Mouse (Mus musculus) embryonic facial prominence, embryonic 15.5 days (tissue): ENCODE measurements around the gene N4bp1. TPM values are rescaled to one million over a fixed set of nuclear protein-coding genes. Genes with fewer than 3 reads are reported as not detected.
A peak's percentile ranks its signal among the peaks of the same experiment; 100 is the strongest.

Source experiments
- ATAC-seq: fragments of 200-750 bp; cut with Nextera tagmentation; 2 replicates; pipeline ENCODE4 v1.8.0; 2017; ENCODE audit warnings: low read depth, moderate TSS enrichment; ENCODE audit not compliant: insufficient number of reproducible peaks, low FRiP score, low TSS enrichment
- H3K27ac ChIP-seq: fragments of 300-500 bp; sonication (generic); replicated peaks from 2 replicates; pipeline ENCODE4 v1.5.1; 2015; ENCODE audit warnings: mild to moderate bottlenecking, inconsistent platforms
- H3K27me3 ChIP-seq: fragments of 300-500 bp; sonication (generic); 2 replicates; pipeline ENCODE4 v1.6.1; 2015; ENCODE audit warnings: inconsistent platforms
- H3K36me3 ChIP-seq: fragments of 300-500 bp; sonication (generic); 2 replicates; pipeline ENCODE4 v1.6.1; 2015; ENCODE audit warnings: mild to moderate bottlenecking, inconsistent platforms
- H3K4me1 ChIP-seq: fragments of 300-500 bp; sonication (generic); 2 replicates; pipeline ENCODE4 v1.6.1; 2015; ENCODE audit warnings: inconsistent platforms
- H3K4me2 ChIP-seq: fragments of 300-500 bp; sonication (generic); replicated peaks from 2 replicates; pipeline ENCODE4 v1.6.1; 2015; ENCODE audit warnings: mild to moderate bottlenecking, inconsistent platforms
- H3K4me3 ChIP-seq: fragments of 300-500 bp; sonication (generic); replicated peaks from 2 replicates; pipeline ENCODE4 v1.5.1; 2015; ENCODE audit warnings: mild to moderate bottlenecking, inconsistent platforms
- H3K9ac ChIP-seq: fragments of 300-500 bp; sonication (generic); 2 replicates; pipeline ENCODE4 v1.6.1; 2015; ENCODE audit warnings: inconsistent platforms
- H3K9me3 ChIP-seq: fragments of 300-500 bp; sonication (generic); replicated peaks from 2 replicates; pipeline ENCODE4 v1.6.1; 2016; ENCODE audit warnings: inconsistent platforms
- WGBS: fragments of 180-500 bp; shearing (Covaris S2); methylation state at CpG from one replicate; pipeline ENCODE4 v1.1.7; 2015; 5-methylcytosine and 5-hydroxymethylcytosine counted together
- polyA plus RNA-seq: library from polyadenylated mRNA; unstranded; fragments of >200 nt; fragmentation: Nextera tagmentation; extraction: Ambion mirVana; gene quantifications from 2 replicates; pipeline ENCODE4 v1.2.1, GENCODE M21; 2015

N4bp1 gene
- polyA plus RNA-seq, 1 experiment from 2014 or later, result 9.7 TPM

DNA sequence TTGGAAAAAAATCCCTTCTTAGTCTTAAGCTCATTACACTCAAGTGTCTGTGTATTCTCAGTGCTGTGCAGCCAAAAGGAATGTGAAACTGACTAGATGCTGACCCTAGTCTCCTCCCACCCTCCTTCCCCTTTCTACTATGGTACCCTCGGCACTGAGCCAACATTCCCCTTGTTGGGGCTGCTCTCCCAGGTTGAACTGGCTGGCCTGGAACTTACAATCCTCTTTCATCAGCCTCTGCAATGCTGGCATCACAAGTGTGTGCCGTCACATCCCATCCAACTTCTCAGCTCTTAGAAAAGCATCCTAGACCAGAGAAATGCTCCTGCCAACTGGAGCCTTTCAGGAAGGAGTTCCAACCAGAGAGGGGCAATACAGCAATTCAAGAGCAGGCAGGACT lies 11.9 kb downstream of the N4bp1 start:
- Histone ChIP-seq H3K9ac (no peak overlapping the region), H3K4me3 (no peak overlapping the region), H3K36me3 (no peaks in the 10 kb centered on the region), H3K4me1 (peaks cover 34% of the 10 kb centered on the region), H3K9me3 (no peaks in the 10 kb centered on the region), H3K4me2 (no peak overlapping the region), H3K27me3 (no peaks in the 10 kb centered on the region), H3K27ac (peak overlapping the region; percentile 17)
- ATAC-seq, result 0 out of 2 replicates have a peak, but pooled peaks have one; percentile 29
- 39% methylated on average over 2 of the region's 2 CpGs for WGBS

DNA sequence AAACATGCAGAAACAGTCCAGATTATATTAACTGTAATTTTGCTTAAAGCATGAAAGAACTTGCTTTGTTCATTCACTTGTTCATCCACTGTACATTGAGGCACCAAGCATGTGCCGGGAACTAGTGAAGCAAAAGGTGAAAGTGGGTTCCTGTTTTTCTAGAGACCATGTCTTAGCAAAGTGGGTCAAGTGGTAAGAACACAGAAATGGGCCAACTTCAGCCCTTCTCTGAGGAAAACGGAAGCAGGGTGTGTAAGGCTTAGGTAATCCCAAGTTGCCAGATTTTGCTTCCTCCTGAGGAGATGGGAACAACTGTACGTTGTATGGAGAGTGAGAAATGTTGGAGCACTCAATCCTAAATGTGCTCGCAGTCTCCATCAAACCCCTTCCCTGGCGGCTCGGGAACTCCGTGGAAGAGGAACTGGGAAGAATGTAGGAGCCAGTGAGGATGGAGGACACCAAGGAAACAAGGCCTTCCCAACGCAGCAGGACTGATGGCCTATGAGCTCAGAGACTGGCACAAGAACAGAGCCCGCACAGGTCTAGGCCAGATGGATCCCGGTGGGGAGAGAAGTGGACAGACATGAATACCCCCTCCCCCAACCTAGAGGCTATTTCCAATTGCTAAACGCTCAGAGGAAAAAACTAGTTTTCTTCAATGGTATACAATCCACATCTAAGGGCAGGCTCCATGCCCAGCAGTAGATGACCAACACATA lies 12.8 kb downstream of the N4bp1 start:
- H3K9me3 ChIP-seq, result no peaks in the 10 kb centered on the region
- WGBS, result 92% methylated on average over 11 of the region's 11 CpGs
- H3K9ac ChIP-seq, result no peak overlapping the region
- no peak overlapping the region for H3K27ac ChIP-seq
- H3K36me3 ChIP-seq, result no peaks in the 10 kb centered on the region
- no peak overlapping the region for H3K4me2 ChIP-seq
- H3K4me3 ChIP-seq, result no peak overlapping the region
- H3K27me3 ChIP-seq, result no peaks in the 10 kb centered on the region
- ATAC-seq, result no peak
- H3K4me1 ChIP-seq, result peaks cover 37% of the 10 kb centered on the region

DNA sequence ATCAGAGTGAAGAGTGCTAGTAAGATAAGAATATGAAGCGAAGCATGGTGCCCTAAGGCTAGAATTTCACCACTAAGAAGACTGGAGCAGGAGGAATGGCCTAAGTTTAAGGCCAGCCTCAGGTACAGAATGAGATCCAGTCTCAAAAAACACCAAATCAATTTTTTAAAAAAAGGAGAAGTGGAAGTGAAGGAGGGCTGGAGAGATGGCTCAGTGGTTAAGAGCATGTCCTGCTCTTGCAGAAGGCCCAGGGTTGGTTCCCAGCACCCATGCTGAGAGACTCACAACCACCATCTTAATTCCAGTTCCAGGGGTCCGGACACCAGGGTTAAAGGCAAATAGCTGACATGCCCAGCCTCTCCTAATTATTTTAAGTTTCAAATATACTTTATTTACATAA lies 13.6 kb downstream of the N4bp1 start:
- no peak overlapping the region for H3K27ac ChIP-seq
- no peaks in the 10 kb centered on the region for H3K9me3 ChIP-seq
- H3K27me3 ChIP-seq, result no peaks in the 10 kb centered on the region
- H3K4me3 ChIP-seq, result no peak overlapping the region
- peaks cover 42% of the 10 kb centered on the region for H3K4me1 ChIP-seq
- WGBS, result 88% methylated on average over 2 of the region's 2 CpGs
- no peak overlapping the region for H3K4me2 ChIP-seq
- H3K36me3 ChIP-seq, result no peaks in the 10 kb centered on the region
- H3K9ac ChIP-seq, result no peak overlapping the region
- ATAC-seq, result no peak

DNA sequence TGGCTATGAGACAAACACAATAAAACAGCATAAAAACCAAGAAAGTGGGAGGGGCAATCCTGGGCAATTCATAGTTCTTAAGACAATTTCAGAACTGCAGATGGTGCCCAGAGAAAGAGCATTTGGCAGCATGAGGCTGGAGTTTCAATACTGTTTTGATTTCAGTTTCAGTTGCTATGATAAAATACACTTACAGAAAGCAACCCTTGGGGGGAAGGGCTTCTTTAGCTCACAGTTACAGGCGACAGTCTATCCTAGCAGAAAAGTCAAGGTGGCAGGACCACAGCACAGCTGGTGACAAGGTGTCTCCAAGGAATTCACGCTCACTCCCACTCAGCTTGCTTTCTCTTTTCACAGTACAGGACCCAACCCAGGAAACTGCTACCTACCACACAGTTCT lies 14.3 kb downstream of the N4bp1 start:
- H3K4me1 ChIP-seq, result peaks cover 42% of the 10 kb centered on the region
- no peaks in the 10 kb centered on the region for H3K36me3 ChIP-seq
- no peaks in the 10 kb centered on the region for H3K9me3 ChIP-seq
- no peaks in the 10 kb centered on the region for H3K27me3 ChIP-seq
- WGBS, result 66% methylated on average over 2 of the region's 2 CpGs
- H3K4me3 ChIP-seq, result no peak overlapping the region
- H3K27ac ChIP-seq, result no peak overlapping the region
- H3K9ac ChIP-seq, result no peak overlapping the region
- no peak for ATAC-seq
- no peak overlapping the region for H3K4me2 ChIP-seq

DNA sequence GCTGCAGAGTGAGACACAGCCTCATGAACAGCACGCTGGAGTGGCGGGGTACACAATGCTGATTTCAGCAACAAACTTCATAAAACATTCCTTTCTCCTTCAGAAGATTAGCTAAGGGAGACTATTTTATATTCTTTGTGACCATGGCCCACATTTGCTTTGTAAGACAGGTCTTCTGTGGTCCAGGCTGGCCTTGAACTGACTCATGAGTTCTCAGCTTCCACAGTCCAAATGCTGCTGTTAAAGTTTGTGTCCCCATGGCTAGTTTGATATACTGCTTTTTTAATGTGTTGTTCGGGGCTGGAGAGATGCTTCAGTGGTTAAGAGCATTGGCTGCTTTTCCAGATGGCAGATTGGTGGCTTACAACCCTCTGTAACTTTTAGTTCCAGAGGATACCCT lies 17.0 kb downstream of the N4bp1 start:
- Histone ChIP-seq H3K27ac (no peak overlapping the region), H3K9me3 (no peaks in the 10 kb centered on the region), H3K4me2 (no peak overlapping the region), H3K36me3 (no peaks in the 10 kb centered on the region), H3K27me3 (no peaks in the 10 kb centered on the region), H3K4me1 (peaks cover 25% of the 10 kb centered on the region), H3K4me3 (no peak overlapping the region), H3K9ac (no peak overlapping the region)
- ATAC-seq, result no peak
- WGBS, result 93% methylated on average over 3 of the region's 3 CpGs

DNA sequence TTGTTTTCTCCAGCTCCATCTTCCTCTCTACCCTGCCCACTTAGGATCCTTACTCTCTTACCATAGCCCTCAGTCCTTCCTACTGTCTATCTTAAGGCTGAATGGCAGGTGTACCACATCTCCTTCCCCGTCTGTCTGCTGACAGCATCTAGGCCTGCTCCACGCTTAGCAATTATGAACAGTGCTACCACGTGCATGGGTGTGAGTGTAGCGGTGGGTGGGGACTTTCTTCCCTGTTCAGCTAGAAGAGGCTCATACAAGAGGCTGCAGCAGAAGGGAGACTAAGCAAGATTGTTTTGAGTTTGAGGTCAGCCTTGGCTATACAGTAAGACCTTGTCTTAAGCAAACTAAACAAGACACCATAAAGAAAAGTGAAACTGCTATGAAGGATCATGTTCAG lies 20.3 kb downstream of the N4bp1 start:
- no peaks in the 10 kb centered on the region for H3K27me3 ChIP-seq
- peaks cover 8% of the 10 kb centered on the region; the same call in 1 of the 2 replicates for H3K4me1 ChIP-seq
- ATAC-seq, result no peak
- no peak overlapping the region for H3K27ac ChIP-seq
- H3K9me3 ChIP-seq, result no peaks in the 10 kb centered on the region
- WGBS, result 71% methylated on average over 4 of the region's 4 CpGs
- no peak overlapping the region for H3K9ac ChIP-seq
- H3K4me2 ChIP-seq, result no peak overlapping the region
- peaks cover 16% of the 10 kb centered on the region; the same call in 1 of the 2 replicates for H3K36me3 ChIP-seq
- no peak overlapping the region for H3K4me3 ChIP-seq

DNA sequence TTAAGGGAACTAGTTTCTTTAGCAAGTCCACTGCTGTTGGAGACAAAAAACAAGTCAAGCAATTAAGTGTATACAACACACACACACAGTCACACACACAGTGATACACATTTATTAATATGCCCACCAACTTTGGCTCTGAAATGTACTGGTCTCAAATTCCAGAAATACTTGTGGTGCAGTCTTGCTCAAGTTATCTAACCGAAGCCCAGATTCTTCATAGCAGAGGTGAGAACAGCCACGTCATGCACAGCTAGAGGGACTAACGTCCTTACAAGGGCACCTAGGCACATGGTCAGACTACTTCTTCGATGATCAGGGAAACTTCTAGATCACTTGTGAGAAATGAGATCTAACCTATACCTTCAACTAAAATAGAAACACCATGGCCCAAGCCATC lies 22.2 kb downstream of the N4bp1 start:
- Histone ChIP-seq H3K27ac (no peak overlapping the region), H3K9me3 (no peaks in the 10 kb centered on the region), H3K4me1 (peaks cover 8% of the 10 kb centered on the region; the same call in 1 of the 2 replicates), H3K4me2 (no peak overlapping the region), H3K36me3 (peaks cover 16% of the 10 kb centered on the region; the same call in 1 of the 2 replicates), H3K4me3 (no peak overlapping the region), H3K27me3 (no peaks in the 10 kb centered on the region), H3K9ac (no peak overlapping the region)
- 69% methylated on average over 4 of the region's 4 CpGs for WGBS
- ATAC-seq, result no peak

DNA sequence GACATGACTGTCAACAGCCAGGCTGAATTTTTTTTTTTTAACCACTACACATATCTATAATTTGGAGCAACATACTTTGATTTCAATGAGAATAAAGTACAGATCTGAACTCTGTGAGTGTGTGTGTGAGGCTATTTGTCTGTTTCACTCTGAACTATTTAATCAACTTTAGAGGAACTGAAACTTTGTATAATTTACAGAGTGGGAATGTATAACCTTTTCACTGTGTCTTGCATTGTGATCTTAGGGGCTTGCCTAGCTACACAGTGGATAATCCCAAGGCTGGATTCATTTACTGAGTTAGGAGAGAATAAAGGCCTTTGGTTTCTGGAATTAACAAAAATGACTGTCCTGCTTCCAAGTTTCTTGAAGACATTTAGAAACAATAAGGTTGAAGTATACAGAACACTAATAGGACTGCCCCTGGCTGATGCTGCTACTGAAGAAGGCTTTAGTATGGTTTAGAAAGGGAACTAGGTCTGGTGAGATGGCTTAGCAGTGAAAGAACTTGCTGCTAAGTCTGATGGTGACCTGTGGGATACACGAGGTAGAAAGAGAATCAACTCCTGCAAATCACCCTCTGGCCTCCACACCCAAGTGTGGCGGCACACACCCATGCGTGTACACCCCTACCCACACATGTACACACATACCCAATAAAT lies 22.8 kb downstream of the N4bp1 start:
- ATAC-seq, result no peak
- Histone ChIP-seq H3K27me3 (no peaks in the 10 kb centered on the region), H3K27ac (no peak overlapping the region), H3K4me1 (peaks cover 11% of the 10 kb centered on the region), H3K4me2 (no peak overlapping the region), H3K9me3 (no peaks in the 10 kb centered on the region), H3K4me3 (no peak overlapping the region), H3K9ac (no peak overlapping the region), H3K36me3 (peaks cover 16% of the 10 kb centered on the region; the same call in 1 of the 2 replicates)
- WGBS, result 74% methylated on average over 3 of the region's 3 CpGs

DNA sequence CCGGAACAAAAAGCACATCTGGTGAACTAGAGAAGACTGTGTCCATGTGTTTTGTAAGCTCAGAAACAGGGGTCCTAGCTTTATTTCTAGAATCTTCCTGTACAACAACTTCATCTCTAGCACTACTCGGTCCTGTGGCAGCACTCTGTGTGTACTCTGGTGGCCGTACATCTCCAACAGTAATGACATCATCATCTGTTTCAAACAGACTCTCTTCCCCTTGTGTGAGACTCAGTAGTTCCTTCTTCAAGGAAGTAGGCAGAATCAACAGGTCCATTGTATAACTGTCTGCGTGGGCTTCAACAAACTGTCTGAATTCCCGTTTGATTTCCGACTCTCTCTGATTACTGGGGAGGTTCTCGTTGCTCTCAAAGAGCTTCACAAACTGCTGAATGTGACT lies 23.5 kb downstream of the N4bp1 start:
- H3K9ac ChIP-seq, result no peak overlapping the region
- 60% methylated on average over 7 of the region's 7 CpGs for WGBS
- H3K4me1 ChIP-seq, result peaks cover 9% of the 10 kb centered on the region
- H3K4me3 ChIP-seq, result no peak overlapping the region
- no peak overlapping the region for H3K4me2 ChIP-seq
- ATAC-seq, result no peak
- H3K9me3 ChIP-seq, result no peaks in the 10 kb centered on the region
- no peaks in the 10 kb centered on the region for H3K27me3 ChIP-seq
- H3K27ac ChIP-seq, result no peak overlapping the region
- H3K36me3 ChIP-seq, result peaks cover 16% of the 10 kb centered on the region; the same call in 1 of the 2 replicates

DNA sequence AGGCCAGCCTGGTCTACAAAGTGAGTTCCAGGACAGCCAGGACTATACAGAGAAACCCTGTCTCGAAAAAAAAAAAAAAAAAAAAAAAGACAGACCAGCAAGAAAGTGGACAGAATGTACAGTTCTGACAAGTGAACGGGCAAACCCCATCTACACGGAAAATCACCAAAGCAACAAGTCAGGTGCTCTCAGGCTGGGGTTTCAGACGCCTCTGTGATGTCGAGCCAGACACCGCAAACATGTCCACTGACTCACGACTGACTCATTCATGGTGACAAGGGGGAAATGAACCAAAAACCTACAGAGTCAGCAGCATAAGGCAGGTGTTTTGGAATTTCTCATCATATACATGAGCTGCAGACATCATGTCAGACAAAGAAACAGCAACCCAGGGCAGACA lies 28.8 kb downstream of the N4bp1 start:
- H3K4me2 ChIP-seq, result no peak overlapping the region
- H3K9me3 ChIP-seq, result no peaks in the 10 kb centered on the region
- H3K4me1 ChIP-seq, result peaks cover 25% of the 10 kb centered on the region
- WGBS, result 81% methylated on average over 7 of the region's 7 CpGs
- H3K9ac ChIP-seq, result no peak overlapping the region
- no peak overlapping the region for H3K4me3 ChIP-seq
- no peaks in the 10 kb centered on the region for H3K27me3 ChIP-seq
- H3K36me3 ChIP-seq, result peaks cover 20% of the 10 kb centered on the region; the same call in 1 of the 2 replicates
- no peak overlapping the region for H3K27ac ChIP-seq
- ATAC-seq, result no peak

DNA sequence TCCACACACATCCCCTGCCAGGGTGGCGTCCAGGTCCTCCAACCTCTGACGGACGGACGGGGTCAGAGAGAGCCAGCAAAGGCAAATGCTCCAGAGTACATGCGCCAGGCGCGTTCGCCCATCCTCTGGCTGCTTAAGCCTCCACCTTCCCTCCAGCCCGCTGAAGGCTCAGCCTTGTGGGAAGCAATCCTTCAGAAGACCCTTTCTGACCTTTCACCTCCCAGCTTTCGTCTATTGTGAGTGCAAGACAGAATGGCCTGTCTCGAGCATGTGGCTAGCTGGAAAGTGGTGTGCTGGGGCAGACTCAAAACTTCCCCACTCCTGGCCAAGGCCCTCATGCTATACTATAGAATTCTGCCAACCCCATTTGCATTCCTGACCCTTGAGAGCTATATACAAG lies 30.4 kb downstream of the N4bp1 start:
- Histone ChIP-seq H3K27me3 (no peaks in the 10 kb centered on the region), H3K9ac (no peak overlapping the region), H3K27ac (no peak overlapping the region), H3K4me3 (no peak overlapping the region), H3K4me1 (peaks cover 25% of the 10 kb centered on the region), H3K4me2 (no peak overlapping the region), H3K36me3 (peaks cover 21% of the 10 kb centered on the region; the same call in 1 of the 2 replicates), H3K9me3 (no peaks in the 10 kb centered on the region)
- WGBS, result 70% methylated on average over 11 of the region's 11 CpGs
- no peak for ATAC-seq
